Mouse (Mus musculus) heart, adult 2 months (tissue): ENCODE measurements around the gene Nlrp9b.

Experiments
- CTCF ChIP-seq: fragments of 200-600 bp; IDR thresholded peaks from 2 replicates; pipeline ENCODE4 v1.8.1; 2022; ENCODE audit warnings: antibody characterized with exemption, mild to moderate bottlenecking, moderate library complexity
- EP300 ChIP-seq: fragments of 200-500 bp; IDR thresholded peaks from 2 replicates; pipeline ENCODE4 v1.6.1; 2011; ENCODE audit warnings: low read depth, low read length, control low read depth; ENCODE audit not compliant: insufficient read depth
- POLR2A ChIP-seq: fragments of 200-500 bp; IDR thresholded peaks from 2 replicates; pipeline ENCODE4 v1.6.1; 2011; ENCODE audit warnings: mild to moderate bottlenecking, low read depth, low read length, control low read depth; ENCODE audit not compliant: insufficient read depth

GRCm38 (mm10) chr7:19970196-19970595, 21.1 kb upstream of the Nlrp9b start:
- TF ChIP-seq POLR2A (no peak), CTCF (no peak), EP300 (no peak)
